Mouse (Mus musculus): ENCODE data around the gene Gstt2.

Gene Gstt2

DNA sequence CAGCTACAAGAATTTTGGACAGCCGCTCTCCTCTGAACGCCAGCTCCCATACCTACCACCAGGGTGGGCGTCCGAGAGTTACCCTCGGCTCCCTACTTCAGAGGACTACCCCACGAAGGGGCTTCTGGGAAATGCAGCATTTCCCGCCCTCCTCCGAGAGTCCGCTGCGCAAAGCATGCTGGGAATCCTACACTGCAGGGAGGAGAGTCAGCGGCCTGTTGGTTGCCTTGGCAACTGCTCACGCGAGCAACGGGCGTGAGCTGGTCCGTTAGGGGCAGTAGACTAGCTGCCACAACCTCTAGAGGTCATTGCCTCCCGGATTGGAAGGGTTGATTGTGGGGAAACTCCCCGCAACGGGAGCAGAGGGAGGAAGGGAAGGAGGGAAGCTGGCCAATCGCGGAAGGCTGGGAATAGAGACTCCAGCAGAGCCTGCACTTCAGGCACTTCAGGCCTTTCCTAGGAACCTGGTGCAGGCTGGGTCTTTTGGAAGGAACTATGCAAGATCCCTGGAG is at the start of gene Gstt2:
TSS of gene Gstt2 (minus strand) at position 177 of the 512 bp plus-strand sequence.
- DNase-seq: peak; percentile 98

DNA sequence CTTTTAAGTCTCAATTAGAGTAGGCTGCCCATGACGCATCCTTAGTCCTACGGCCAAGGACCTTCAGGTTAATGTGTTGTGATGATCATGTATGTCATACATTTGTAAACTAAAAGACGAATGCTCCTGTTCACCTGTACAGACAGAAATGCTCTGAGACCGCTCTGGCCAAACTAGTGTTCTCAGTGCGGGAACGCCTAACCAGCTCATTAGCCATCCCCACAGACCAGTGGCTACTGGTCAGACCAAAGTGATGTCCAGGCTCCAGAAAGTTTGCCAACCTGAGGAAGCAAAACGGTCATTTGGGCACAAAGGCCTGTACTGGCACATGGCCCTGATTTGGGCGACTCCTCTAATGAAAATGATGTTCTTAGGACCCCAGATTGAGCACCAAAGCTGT is 47.5 kb upstream of the Gstt2 start:
- DNase-seq: no peak

DNA sequence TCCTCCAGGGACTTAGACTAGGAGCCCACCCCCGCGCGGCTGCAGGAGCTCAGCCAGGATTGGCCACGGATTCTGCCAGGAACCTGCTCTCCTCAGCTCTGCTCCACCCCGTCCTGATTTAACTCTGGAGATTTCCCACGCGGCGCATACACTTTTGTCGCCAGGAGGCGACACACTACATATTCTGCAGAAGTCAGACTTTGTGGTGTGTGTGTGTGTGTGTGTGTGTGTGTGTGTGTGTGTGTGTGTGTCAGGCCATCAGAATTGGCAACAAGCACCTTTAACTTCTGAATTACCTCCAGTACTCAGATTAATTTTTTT is 46.0 kb upstream of the Gstt2 start:
- peak; percentile 96 for DNase-seq

DNA sequence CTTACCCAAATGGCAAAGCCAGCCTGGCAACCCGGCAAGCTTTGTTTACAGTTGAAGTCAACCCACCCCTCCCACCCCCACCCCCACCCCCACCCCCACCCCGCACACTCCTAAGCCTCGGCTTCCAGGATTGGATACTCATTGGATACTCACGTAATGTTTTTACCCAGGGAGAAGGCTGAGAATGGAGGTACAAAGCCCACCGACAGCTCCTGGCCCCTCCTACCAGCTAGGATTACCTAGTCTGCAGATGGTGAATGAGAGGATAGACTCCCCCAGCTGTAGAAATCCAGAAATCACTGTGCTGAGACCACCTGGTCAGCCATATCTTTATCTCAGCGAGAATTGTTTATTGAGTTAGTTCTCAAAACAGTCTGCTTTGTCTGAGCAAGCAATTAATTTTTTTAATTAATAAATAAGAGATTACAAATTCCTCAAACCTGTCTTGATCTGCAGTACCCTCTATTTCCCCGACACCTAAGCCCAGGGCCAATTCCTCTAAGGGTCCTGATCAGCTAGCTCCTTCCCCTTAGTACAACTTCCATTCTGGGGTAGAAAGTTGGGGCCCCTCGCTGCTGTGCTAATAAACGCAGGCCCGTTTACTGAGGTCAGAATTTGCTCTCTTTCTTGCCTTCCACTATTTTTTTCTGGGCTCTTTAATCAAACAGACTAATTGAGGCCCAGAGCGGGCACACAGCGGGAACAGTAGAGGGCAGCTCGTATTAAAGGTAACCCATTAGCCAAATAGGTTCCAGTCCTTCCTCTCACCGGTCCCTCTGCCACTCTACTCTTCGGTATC is 45.4 kb upstream of the Gstt2 start:
- DNase-seq: no peak

DNA sequence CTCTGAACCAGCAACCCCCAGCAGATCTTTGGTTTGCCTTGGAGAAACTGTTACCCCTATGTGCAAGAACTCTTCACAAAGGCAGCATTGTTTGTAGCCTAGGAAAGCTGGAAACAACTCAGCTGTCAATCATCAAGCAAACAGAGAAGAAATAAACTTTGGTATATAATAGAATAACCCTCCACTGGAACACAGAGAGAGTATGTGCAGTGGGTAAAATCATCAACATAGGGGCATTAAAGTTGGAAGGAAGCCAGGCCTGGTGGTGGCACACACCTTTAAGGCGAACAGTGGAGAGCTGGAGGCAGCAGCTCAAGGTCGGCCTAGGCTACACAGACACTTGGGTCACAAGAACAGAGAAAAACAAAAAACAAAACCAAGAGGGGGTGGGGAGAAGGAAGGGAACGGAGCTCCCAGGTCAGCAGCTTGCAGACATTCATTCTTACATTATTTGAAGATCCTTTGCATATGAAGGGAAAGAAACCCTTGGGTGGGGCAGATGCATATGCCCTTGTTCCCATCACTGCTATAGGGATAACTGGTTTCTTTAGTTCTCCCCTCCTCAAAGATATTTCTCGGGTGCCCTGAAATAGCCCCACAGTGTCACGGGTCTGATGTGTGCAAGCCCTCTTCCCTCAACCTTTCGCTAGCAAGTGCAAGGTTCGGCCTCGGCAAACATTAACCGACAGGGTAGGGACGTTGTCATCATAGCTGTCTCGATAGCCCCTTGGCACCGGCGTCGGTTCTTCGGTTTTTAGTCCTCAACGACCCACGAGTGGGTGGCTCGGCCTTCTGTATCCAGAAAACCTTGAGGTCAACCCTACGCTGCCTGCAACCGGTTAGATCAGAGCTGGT is 44.6 kb upstream of the Gstt2 start:
- DNase-seq: peak; percentile 94

DNA sequence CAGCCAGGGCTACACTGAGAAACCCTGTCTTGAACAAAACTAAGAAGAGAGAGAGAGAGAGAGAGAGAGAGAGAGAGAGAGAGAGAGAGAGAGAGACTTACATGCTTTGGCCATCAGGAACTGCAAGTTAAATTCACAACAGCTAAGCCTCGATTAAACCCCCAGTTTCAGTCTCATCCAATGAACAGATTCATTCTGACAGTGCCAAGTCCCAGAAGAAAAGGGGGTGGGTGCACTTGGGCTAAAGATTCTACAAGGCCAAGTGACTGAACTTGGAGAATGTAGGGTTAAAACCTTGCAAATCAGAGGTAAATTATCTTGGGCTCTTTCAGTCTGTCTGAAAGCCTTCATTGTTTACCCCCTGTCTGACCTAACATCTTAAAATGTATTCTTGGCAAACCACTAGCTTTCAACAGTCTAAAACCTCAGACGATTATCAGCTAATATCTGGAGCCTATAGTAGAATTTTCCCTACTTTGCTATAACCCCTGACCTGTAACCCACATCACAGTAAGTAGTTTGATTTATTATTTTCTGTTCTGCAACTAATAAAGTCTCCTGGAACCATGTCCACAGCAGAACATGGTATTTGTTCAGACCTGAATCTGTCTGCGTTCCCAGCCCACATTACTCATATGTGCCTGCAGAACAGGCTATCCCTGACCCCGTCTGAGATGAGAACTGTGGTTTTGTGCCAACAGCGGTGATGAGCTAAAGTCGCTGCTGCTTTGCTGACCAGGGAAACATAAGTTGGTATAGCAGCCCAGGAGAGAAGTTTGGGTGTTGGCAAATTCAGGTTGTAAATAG is 43.8 kb upstream of the Gstt2 start:
- no peak for DNase-seq

DNA sequence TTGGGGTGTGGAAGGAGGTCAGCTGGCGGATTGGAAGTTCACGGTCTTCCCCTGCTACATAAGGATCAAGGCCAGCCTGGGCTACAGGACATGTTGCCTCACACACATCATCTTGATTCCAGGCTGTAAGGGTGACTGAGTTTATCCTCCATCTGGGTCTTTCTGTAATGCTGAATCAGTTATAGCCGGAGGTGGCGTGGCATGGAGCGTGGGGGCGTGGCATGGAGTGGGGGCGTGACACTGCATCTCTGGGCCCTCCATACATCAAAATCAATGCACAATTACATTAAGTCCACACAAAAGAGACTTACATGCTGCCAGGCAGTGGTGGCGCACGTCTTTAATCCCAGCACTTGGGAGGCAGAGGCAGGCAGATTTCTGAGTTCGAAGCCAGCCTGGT is 43.1 kb upstream of the Gstt2 start:
- no peak for DNase-seq

DNA sequence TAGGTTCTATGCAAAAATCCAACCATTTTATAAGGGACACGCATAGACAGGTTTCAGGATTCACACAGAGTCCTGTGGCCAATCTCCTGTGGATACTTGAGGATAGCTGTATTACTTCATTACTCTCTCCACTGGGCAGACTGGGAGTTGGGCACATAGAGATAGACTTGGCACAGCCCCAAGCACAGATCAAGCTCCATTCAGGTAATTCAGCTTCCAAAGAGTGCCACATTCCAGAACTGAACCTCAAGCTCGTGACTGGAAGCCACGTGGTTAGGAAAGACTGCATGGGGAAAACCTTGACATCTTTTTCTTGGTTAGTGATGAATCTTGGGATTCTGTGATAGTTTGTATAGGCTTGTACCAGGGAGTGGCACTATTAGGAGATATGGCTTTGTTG is 41.6 kb upstream of the Gstt2 start:
- peak; percentile 82 for DNase-seq

DNA sequence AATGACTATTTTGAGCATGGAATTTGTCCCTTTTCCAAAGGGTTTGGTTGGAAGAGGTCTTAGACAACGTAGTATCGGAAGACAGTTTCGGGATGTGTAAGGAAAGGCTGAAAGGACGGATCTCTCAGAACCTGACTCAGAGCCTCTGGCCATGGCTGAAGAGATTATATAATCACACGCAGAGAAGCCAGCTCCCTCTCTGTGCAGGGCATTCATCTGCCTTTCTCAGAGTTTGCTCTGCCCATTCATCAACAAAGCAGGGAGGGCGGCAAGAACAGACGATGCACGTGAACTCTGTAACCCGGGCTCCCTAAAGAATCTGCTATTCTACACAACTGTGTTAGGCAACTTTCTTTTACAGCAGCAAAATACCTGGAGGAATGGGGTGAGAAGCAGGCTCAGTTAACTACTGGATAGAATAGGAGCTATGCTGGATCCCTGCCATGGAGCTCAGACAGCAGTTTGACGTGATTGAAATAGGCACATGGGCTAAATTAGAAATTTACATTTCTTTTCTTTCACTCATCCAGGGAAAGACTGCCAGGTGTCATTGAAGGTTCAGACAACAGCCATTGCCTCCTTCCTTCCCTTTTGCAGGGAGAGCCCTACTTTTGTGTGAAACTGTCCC is 36.4 kb upstream of the Gstt2 start:
- no peak for DNase-seq

DNA sequence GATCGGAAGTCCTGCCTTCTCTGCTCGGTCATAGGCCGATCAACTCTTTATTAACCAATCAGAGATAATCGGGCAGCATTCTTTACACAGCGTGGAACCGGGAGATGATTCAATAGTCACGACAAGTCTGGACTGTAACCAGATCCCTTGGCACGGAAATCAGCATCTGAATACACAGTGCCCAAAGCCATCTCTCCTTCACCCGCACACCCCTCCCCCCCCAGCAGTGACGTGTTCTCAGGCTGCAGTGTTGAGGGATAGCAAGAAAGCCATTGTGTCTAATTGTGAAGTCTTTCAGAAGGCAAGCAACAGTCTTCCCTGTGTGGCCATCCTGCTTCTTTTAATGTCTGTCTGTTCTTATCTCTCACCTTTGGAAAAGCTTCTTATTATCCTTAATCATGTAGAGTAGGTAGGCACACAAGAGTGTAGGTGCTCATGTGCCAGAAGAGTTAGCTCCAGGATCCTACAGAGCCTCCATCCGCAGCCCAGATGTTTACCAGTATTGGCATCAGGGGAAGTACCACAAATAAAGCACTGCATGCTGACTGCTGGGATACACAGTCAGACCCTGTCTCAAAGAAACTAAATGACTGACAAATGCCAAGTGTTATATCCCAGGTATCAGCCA is 35.8 kb upstream of the Gstt2 start:
- peak; percentile 76 for DNase-seq

DNA sequence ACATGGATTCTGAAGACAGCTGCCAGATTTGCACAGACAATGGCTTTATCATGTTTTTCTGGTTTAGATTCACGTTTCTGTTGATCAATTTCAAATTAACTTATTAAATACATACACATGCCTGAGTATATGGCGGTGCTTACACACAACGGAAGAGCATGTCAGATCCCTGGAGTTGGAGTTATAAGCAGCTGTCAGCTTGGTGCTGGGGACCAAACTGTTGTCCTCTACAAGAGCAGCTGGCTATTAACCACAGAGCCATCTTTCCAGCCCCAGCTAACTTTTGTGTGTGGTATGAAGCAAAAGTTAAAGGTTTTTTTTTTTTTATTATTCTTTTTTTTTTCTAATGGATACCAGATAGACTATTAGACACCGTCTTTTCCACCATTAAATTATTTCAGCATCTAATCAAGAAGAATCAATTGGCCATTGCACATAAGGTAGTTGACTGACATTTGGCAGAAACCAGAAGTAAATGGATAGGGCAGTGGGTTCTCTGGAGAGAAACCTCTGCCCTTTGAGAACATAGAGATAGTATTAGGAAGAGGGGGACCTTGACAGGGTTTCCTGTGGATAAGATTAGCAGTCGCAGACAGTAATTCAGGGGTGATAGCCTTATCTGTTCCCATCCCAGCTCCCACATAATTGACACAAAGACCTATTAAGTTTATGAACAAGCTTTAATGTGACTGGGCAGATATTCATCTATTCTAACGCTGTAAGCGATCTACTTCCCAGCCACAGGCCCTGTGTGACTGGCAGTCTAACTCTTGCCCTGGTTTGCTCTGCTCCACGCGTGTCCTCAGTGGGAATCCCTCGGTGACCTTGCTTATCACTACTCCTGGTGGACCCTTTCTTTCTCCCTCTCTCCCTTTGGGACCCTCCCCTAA is 35.0 kb upstream of the Gstt2 start:
- no peak for DNase-seq

DNA sequence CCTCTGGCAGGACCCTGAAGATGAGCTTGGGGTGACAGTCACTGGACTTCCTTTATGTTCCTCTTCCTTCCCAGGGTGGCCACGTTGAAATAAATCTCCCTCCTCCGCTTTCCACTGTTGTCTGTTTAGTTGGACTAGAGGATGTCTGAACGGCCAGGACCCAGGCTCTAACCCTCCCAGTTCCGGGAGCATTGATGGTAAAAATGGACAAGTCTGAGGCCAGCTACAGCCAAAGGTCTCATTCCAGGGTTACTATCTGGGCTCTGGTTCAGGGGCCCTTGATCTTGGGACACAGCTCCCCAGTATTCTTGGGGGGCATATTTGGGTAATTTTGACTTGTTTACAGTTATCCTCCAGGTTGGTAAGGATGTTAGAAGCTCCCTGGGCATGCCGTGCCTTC is 24.4 kb upstream of the Gstt2 start:
- no peak for DNase-seq

DNA sequence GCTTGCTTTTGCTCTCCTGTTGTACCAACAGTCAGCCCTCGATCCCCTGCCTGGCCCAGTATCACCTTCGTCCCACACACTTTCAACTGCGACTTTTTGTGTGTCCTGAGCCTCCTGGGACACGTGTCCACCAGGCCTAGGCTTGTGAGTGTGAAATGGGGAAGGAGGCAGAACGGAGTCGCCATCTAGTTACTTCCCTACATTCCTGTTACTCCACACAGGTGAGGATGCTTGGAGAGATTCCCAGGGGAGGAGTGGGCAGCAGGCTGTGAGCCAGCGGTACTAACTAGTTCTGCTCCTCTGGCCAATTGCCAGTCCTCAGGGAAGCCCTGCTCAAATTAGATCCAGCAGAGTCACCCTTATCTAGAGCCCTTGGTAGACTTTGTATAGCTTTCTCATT is 23.5 kb upstream of the Gstt2 start:
- DNase-seq: peak; percentile 49

DNA sequence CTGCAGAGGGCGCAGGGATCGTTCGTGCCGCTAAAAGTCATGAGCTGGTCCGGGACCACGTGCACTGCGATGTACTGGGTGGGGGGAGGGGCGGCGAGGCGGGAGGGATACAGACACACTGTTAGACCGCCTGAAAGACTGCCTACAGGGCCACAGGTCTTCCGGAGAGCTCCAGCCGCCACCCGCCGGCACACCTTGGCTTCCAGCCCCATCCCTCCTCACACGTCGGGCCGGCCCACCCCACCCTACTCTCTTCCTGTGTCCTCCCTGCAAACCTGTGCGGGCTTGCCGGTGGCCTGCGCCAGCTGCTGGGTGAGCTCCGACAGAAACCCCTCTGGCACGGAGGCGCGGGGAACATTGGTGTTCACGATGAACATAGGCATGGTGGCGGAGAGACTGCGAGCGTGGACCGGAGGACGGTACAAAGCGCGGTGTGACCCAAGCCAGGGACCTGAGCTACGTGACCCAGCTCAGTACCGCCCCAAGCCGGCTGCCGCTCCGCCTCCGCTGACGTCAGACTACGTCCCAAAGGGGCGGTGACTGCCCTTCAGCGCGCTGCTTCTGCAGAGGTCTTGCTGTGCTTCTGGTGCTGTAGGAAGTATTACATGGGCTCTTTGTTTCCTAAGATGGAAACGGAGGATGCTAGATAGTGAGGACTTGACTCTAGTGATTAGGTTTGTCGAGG is 22.7 kb upstream of the Gstt2 start, which contains the start of gene Mif:
TSS of gene Mif (minus strand) at position 455 of the 685 bp plus-strand sequence.
- peak; percentile 92 for DNase-seq

DNA sequence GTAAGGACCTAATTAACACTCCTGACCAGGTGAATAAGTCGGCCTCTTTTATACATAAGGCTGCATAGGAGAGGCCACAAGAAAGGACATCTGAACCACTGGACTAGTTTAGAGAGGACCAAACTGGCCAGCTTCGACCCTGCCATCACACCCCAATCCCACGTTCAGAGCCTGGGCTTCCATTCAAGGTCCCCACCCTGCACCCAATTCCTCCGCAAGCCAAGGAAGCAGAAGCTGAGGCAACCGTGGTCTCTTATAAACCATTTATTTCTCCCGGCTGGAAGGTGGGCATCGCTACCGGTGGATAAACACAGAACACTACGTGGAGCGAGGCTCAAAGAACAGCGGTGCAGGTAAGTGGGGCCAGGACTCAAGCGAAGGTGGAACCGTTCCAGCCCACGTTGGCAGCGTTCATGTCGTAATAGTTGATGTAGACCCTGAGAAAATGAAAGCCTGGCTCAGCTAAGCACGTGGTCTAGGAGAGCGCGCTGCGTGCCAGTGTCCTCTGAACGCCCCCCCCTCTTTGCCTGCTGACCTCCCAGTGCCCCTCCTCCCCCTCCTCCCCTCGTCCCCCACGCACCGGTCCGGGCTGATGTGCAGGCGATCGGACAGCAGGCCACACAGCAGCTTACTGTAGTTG is 22.0 kb upstream of the Gstt2 start:
- peak; percentile 40 for DNase-seq

DNA sequence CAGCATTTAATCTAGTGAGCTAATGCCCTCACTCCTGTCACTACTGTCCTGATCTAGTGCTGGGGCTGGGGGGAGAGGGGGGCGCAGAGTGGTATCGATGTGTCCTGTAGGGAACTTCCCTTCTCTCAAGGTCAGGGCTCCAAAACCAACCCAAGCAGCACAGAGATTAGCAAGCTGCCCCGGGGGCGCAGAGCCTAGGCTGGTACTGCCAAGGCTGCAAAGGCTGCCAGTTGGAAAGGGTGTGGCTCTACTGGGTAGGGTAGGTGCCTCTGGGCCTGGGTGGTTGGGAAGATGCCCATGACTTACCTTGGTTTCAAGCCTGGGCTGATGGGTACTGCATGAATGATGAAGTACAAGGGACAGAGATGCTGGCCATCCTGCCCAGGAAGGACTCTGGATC is 20.4 kb upstream of the Gstt2 start:
- peak; percentile 42 for DNase-seq

DNA sequence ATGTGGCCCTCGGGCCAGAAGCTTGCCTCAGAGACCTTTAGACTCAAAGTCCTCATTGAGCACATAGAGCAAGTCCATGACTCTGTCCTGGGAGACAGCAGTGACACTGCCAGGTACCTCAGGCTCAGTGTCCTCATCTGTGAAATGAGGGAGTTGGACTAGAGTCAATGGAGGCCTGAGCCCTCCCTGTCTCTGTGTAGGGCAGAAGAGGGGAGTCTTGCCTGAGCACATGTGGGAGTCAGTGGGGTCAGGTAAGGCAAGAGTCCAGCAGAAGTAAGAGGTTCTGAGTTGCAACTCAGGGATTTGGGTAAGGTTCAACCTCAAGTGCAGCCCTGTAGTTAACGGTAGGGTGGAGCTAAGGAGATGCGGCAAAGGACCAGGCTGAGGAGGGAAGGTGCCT is 19.8 kb upstream of the Gstt2 start:
- peak; percentile 54 for DNase-seq

DNA sequence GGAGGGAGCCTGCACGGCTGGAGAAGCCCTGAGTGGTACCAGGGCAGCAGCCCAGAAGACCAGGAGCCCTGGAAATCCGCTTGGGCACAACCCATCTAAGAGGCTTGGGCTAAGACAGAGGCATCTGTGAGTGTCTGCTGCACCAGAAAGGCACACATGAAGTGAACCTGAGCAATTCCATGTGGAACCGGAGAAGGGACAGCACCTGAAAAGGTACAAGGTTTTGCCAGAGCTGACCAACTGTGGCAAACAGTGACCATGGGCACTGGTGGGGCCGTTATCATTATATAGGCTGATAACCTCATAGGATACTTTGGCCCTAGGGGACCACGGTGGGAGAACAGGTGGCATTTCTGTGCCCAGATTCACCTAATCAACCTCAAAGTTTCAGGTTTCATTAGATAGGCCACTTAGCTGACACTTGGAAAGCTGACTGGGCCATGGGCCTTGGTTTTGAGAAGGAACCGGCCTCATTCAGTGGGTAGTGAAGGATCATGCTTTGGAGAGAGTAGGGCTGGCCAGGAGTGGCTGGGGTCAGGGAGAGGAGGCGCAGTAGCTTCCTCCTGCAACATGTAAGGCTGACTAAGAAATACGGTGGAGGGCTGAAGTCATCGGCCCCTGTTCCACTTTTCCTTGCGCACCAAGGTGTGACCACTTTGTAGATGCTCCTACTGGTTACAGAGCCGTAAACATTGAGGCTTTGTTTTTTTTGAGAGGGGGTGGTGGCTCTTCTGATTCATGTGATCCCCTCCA is 19.1 kb upstream of the Gstt2 start:
- no peak for DNase-seq

DNA sequence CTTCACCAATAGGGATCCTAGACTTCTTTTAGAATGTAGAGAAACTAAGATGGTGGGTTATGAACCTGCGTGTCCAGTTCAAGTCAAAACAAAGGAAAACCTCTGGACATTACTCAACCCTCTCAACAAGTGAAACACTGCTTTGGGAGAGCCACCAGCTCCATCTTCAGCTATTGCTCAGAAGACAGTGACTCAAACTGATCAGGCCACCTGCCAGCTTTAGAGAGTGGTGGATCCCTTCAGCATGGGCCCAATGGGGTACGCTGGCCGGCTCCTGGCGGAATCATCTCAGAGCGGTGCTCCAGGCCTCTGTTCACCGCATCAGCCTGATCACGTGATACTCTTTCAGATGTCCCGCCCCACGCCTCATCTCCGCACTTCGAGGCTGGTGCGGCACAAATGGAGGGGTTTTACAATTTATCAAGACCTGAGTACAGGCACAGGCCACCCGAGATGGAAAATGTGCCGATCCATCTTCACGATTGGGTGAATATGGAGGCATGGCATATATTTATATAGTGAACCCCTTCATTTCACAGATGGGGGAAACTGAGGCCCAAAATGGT is 18.3 kb upstream of the Gstt2 start:
- no peak for DNase-seq

All from kidney, adult 9 months (tissue).